Mouse (Mus musculus) frontal cortex, postnatal 36 days (tissue): Measurements from ENCODE around the gene Ndufs8.

Experiments used
- DNase-seq, 2 experiments: peaks; one replicate each; pipeline ENCODE4 v3.0.0; 2022; ENCODE audit warnings: low spot score in 2 of 2

Gene Ndufs8

DNA sequence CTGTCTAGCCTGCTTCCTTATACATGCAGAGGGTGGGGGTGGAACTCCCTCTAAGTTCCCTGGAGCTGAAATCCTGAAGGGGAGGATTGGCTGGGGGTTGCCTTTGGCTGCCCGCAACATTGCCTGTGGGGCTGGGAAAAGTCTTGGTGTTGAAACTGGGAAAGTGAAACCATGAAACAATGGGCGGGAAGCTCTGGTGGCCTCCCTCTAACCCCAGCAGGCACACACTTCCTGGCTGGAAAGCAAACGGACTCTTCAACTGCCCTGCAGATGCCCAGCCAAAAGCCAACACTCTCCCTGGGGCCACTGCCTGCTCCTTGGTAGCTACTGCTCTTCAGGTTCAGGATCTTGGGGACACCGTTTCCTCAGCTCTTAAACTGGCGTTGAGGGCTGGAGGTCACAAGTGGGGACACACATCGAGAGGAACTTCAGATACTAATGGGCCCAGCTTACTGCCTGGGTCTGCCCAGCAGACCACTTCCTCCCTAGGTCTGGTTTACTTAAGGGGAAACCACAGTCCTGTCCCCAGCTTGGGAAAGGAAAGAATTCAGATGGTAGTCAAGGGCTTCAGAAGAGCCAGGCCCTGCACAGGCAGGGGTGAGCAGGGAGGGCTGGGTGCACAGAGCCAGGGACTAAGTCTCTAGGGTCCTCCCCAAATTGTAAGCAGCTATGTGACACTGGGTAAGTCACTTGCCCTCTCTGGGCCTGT, 7.2 kb downstream of the Ndufs8 start:
- no peak for DNase-seq

DNA sequence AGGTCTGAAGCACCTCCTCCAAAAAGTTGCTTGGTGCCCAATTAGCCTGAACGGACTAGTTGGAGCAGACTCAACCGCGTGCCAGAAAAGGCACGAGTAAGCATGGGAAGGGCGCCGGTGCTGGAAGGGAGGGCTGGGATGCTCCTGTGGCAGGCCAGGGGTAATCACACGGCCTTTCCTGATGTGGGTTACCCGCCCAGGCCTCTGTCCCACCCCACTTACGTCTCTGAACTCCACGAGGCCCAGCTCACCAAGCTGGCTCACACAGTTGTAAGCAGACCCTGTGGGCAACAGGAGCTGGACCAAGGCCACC, 8.3 kb downstream of the Ndufs8 start:
- DNase-seq: no peak

DNA sequence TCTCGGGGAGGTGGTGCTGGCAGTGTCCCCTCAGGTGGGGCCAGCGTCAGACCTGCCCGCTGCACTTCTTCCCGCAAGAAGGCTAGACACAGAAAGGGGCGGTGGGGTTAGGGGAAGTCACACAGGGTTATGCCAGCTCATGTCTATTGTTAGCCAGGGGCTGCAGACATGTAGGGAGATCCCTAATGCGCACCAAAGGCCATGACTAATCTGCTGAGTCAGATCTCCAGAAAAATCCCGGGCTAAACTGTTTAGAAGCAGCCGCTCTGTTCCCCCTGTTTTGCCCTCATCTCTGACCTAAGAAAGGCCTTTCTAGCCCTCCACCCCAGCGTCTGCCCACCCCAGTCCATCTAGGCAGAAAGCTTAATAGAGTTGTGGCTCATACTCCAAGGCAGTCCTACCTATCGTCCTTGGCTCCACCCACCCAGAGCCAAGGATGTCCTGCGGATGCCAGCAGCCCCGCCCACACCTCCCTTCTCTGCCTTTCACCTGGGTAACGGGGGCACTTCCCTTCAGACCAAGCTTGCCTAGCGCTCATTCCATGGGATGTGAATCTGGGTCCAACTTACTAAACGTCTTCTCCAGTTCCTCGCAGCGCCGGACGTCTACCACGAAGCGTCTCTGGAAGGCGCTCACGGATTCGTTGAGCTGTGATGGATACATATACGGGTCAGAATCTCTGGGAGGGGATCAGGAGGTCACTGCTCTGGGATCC, 8.8 kb downstream of the Ndufs8 start:
- DNase-seq: no peak

DNA sequence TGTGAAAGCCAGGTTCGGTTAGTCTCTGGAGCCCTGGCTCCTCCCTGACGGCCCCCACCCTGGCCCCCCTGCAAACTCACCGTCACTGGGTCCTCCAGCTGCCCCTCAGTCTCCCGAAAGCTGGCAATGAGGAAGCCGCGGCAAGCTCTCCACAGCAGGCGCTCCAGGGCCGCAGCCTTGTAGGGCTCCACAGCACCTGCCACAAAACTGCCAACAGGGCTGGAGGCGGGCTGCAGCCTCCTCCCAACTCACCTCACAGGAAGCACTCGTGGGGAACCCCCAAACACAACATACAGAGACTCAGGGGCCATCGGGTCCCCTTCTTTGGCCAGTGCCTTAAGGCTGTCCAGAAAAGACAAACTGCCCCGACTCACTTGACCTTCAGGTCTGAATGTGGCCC, 9.6 kb downstream of the Ndufs8 start:
- DNase-seq: no peak

DNA sequence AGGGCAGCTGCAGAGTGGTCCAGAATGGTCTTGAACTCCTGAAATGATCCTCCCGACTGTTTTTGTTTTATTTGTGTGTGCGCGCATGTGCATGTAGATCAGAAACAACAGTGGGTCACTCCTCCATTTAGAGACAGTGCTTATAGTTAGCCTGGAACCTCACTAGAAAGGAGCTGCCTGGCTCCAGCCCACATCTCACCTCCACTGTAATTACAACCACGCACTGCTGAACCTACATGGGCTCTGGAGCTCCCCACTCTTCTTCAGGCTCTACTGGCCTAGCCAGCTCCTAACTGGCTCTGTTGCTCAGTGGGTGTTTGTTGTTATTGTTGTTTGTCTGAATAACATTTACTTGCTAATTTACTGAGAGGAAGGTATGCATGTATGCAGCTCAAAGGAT, 13.0 kb downstream of the Ndufs8 start:
- peak; percentile 29 to 39 for DNase-seq

DNA sequence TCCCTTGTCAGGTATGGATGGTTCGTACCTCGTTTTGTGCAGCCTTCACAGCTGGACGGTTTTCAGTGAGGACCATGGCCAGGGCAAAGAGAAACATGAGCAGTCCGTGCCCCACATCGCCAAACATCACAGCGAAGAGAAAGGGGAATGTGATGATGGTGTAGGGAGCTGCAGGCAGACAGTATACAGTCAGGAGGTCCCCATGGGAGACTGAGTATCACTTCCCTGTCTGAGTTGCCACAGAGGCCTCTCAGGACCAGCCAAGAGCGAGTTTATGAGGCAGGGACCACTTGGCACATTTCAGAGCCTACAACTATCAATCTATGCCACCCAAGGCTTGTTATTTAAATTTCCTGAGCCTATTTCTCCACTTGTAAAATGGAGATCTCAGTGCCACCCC, 13.6 kb downstream of the Ndufs8 start:
- DNase-seq: no peak

DNA sequence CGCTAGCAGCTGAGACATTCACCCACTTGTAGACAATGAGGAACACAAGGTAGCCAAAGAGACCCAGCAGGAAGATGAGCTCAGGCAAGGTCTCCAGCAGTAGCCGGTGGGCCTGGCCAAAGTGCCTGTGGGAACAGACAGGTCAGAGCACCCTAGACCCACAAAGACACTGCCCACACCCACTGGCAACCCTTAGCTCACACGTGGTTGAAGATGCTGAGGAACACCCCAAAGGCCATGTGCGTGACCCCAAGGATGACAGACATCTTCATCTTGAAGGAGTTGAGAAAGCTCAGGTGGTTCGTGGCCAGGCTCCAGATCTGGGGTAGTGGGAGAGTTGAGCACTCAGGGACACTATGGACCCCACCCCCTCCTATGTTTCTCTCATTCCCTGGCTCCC, 15.0 kb downstream of the Ndufs8 start:
- DNase-seq: no peak

DNA sequence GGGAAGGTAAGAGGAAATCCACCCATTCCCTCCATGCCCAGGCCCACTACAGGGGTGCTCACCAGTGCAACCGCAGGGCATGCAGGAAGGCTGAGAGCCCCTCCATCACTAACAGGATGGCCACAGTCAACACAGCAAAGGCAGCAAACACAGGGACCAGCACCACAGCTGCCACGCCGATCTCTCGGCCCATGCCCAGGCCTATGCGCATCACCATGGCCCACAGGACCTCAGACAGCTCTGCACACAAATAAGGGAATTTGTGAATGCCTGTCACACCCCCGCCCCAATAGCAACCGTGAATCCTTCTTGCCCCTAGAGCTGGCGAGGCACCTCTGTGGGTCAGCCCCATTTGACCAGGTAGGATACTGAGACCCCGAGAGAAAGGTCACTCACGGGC, 16.4 kb downstream of the Ndufs8 start:
- no peak for DNase-seq

DNA sequence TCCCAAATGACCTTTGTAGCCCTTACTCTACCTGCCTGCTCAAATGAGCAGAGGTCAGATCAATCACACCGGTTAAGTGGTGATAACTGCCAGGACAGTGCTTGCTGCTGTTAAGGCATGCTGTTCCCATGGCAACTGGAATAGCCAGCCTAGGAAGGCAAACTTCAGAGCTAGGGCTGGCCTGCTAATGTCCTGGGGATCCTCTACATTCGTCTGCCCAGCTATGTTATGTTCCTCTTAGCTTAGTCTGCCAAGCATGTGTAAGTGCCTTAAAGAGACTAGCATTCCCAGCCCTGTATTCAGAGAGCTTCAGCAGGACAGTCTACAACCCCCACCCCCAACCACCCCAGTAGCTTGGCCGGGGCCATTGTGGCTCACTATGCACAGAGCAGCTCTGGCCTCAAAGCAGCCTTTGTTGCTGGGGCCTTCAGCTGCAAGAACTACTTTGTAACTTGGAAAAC, 17.4 kb downstream of the Ndufs8 start:
- DNase-seq: no peak

DNA sequence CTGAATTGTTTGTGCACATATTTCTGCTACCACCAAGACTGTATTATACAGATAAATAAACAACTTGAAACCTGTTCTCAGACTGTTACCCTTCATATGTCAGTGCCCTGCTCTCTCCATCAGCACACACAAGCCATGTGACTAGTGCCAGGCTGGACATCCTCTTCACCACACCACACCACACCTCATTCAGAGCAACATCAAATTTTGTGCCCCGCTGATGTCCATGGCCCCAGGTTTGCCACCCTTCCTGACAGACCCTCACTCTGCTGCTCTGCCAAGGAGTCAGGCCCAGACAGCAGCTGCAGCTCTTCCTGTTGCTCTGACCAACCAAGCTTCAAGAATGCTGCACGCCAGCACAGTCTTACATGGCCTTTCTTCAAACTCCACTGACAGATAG, 18.3 kb downstream of the Ndufs8 start:
- DNase-seq: no peak

DNA sequence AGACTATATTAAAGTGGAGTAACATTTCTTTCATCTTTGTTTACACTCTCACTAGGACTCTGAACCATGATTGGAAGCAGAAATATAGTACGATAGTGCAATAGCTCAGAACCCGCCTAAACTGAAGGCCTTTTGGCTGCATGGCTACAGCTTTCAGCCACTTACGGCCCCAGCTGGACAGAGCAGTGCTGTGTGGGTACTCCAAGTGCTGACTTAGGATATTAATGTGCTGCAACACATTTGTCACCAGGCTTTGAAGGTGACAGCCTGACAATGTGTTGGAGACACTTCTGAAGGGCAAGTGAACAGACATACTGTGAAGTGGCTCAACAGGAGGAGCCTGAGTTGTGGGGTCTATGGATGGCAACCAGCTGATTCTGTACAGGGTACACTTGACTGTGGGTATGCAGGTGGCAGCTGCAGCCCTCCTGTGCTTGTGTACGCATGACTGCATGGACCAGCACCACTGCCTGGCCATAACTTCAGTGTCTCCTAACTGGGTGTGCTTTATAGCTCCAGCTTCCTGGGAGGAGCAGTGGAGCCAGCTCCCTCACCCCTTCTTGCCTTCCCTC, 18.9 kb downstream of the Ndufs8 start:
- DNase-seq: no peak

DNA sequence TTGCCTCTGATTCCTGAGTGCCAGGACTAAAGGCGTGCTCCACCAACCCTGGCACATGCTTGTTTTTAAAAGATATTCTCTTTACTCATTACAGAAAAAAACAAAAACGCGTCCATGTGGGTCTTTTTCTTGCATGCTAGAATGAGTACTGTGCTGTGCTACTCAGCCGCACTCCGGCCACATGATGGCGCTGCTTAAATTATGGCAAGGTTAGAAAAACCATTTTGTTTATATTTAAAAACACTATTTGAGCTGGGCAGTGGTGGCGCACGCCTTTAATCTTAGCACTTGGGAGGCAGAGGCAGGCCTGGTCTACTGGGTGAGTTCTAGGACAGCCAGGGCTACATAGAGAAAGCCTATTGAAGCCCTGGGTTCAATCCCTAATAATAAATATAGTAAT, 22.4 kb downstream of the Ndufs8 start:
- no peak for DNase-seq

DNA sequence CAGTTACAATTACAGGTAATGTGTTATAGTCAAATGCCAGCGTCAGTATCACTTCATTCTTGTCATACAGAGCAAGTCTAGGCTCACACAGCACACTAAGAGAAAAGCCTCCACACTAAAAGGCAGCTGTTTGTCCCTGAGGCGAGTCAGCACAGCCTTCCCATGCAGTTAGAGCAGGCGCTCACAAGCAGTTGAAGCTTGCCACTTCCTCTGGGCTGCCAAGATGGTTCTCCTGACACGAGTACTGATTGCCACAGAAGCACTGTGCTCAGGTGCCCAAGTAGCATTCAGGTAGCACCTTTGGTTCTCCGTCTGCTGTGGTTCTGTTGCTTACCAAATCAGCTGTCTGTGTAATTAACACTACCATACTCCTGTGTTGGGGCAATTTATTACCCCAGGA, 23.5 kb downstream of the Ndufs8 start:
- DNase-seq: no peak

DNA sequence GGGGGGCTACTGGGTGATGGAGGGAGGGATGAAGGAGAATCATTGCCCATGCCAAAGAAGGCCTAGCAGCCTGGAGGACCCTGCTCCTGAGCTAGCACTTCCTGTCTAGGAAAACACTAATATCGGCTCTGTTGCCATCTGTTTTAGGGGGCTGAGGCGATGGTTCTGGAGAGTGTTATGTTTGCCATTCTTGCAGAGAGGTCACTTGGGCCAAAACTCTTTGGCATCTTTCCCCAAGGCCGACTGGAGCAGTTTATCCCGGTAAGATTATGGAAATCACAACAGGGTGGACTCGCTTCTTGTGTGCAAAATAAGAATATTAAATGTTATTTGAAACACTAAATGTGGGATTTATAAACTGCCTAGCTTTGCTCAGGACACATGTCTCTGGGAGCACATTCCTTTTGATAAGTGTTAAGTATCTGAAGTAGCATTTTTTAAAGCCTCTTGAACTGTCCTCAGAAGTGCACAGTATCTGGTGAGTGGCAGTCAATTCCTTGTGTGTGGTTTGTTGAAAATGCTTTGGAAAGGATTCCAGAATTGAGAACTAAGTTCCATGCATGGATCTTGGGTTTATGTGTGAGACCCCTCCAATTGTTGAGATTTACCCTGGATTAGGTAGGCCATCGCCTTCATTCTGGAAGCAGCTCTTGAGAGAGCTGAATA, 28.1 kb downstream of the Ndufs8 start:
- no peak for DNase-seq

DNA sequence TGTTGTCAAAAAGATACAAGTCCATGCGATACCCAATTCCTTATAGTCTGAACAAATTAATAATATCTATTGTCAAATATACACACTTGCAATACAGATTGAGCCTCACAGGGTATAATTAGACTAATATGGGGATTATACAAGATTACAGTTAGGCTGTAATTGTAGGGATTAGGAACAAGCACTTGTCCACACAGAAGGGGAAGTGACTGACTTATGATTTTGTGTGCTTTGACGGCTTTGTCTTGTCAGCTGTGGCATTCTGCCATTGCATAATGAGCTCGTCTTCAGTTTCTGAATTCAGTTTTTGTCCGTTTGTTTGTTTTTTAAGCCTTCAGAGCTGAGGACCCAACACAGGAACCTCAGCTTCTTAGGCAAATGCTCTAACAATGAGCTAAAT, 30.4 kb downstream of the Ndufs8 start:
- no peak for DNase-seq

DNA sequence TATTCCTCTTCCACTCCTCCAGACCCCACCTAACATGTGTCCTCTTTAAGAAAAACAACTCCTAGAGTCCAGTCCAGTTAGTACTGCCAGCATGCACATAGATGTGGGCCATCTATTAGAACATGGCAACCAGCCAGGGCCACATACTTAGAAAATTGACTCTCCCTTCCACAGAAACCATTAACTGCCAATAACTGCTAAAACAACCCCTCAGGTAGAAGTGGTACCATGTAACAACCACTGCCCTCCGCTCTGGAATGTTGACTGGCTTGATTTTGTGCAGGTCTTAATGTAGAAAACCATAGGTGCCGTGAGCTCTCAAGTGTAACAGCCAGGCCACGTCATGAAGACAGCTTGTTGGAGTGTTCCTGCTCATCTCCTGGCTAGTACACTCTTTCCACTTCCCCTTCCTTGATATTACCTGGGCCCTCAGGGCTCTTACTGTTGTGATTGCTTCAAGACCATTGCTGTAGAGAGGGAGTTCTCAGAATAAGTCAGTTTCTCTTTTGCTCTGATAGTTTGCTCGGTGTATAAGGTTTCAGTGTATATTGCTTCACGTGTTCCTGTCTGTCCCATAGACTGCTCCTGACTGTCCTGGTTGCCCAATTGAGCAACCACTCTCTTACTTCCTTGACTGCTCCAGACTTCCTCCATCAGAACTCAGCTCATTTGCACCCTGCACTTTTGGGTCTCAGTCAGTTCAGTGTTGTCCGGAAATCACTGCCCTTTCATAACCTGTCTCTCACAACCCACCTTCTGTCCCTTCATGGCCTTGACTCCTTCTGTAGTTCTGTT, 32.3 kb downstream of the Ndufs8 start:
- no peak for DNase-seq

DNA sequence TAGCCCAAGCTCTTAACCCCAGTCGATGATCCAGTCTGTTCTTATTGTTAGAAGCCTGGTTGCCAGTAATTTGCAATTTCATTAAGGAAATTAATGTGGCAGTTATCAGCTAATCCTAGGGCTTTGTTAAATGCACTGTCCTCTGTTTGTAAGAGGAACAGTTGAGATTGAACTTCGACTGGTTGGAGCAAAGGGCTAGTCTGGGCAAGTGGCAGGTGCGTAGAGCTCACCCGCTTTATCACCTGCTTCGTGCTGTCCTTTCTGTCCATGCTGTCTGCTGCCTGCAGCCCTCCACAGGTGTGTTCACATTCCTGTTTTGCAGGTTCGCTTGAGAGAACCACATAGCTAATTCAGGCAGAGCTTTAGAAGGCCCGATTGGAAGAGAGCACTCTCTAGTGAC, 37.5 kb downstream of the Ndufs8 start:
- no peak for DNase-seq

DNA sequence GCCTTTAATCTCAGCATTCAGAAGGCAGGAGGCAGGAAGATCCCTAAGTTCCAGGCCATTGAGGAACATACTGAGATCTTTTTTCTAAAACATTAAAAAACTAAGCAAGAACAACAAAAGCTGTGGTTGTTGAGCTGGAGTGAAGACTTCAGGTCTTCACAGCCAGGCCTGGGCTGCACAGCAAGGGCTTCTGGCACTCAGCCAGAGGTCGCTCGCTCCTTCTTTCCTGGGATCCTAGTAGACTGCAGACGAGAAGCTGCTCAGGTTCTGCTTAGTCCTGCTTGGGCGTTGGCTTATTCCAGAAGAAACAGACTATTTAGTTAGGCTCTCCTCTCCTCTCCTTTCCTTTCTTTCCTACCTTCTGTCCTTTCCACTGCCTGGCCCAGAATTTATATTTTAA, 40.2 kb downstream of the Ndufs8 start:
- DNase-seq: no peak

DNA sequence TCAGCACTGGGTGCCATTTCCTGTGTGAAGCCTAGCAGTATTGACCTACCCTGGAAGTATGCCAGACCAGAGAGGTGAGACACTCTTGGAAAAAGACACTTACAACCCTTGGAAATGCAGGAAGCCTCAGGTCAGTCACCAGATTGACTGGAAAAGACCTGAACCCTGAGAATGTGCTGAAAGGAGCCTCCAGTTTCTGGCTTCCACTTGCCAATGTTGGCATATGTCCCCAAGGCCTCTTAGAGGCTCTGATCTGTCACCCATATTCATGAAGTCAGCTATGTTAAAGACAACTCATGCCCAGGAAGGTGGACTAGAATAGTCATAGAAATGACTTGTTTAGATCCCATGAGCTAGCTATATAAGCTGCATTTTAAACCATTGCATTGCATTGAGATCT, 41.1 kb downstream of the Ndufs8 start:
- DNase-seq: no peak

DNA sequence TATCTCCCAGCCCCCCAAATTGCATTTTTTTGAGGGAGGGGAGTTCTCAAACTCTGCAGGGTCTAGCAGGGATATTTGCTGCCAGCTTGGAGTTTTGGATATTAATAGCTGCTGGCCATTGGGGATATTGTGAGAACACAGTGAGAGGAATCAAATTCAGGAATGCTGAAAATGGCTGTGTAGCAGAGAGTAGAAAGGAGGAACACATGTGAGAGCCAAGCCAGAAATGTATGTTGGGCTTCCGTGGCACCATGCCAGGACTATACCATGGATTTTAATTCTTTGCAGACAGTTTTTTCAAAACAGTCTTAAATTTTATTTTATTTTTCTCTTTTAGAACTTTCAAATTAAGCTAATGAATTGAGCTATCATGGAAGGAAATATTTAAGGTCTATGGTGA, 44.3 kb downstream of the Ndufs8 start:
- DNase-seq: no peak

DNA sequence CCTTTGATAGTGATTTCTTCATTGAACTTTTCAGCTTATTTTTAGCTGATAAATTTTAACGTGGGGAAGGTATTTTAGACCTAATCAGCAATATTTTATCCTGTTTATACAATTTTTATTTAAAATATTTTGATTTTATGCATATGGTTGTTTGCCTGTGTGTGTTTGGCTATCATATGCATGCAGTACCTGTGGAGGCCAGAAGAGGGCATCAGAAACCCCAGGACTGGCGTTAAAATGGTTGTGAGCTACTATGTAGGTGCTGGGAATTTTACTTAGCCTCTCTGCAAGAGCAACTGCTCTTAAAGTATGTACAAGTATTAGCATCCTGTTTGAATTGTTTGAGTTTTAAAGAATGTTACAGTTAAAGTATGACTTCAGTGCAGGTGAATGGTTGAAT, 47.6 kb downstream of the Ndufs8 start:
- DNase-seq: no peak

DNA sequence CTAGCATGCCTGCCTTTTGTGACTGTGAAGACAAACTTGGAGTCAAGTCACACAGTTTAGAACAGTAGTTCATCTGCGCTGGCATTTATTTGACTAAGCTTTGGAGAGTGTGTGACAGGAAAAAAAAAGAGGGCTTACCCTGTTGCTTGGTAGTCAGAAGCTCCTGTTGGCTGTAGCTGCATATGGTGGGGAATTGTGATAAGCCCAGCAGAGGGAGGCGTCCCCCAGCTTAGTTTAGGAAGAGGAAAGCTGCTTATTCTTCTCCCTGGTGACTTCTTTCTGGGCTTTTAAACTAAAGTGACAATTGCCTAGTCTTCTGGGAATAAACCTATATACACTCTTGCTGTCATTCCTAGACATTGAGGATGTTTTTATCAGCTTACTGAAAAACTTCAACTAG, 49.9 kb downstream of the Ndufs8 start:
- no peak for DNase-seq
